10 mouse cellular contexts compared by ENCODE assay signal in genomic region chr7:100500276-100500977, GRCm38 (mm10). TPM values are rescaled to one million over a fixed set of nuclear protein-coding genes. Genes with fewer than 3 reads are reported as not detected.
DNase-seq lines count a peak whose midpoint lies in the region; ATAC-seq and TF ChIP-seq lines count a peak whose summit lies in the region.
"Had no signal": no experiment of that assay in that cellular context is flagged by ENCODE, and none has a peak within 500 bp of the region (broad histone marks: within the 10 kb centered on the region; RNA-seq: fewer than 3 reads in every experiment).

No protein-coding gene starts in this region.

- peak; percentile 34 for DNase-seq in CD4-positive, CD25-positive, alpha-beta regulatory T cell, adult 2 months (ENCODE audit: low read depth, low spot score)
- DNase-seq in ovary, postnatal 36 days (ENCODE audit: low spot score), result peak; percentile 53
- DNase-seq in ovary, adult 18-20 months (ENCODE audit: low spot score), result no peak
- DNase-seq in heart, postnatal 4 days, result peak; percentile 43
- DNase-seq in spleen, adult 2 months (ENCODE audit: low read depth in 1 of 2, low spot score in 2 of 2), result no peak
- DNase-seq in urinary bladder, postnatal 4 days (ENCODE audit: low spot score in 2 of 2), result no peak
- DNase-seq in gastrocnemius, adult 2 months, result no peak

- no peak overlapping the region for H3K4me3 ChIP-seq in spleen, adult 2 months (ENCODE audit: extremely low read depth, insufficient read depth, insufficient read length)
- no peak overlapping the region for H3K4me3 ChIP-seq in gastrocnemius, adult 2 months
- H3K4me3 ChIP-seq: forebrain, embryonic 15.5 days; hindbrain, embryonic 13.5 days had no signal

- intact Hi-C loops in gastrocnemius, adult 2 months (cut with DNase I), result no loop called here

- no peaks in the 10 kb centered on the region for H3K27me3 ChIP-seq in spleen, adult 2 months (ENCODE audit: control insufficient read depth, insufficient read depth, low read length)
- H3K27me3 ChIP-seq: forebrain, embryonic 15.5 days; hindbrain, embryonic 13.5 days had no signal

- peak overlapping the region; percentile 42 for H3K27ac ChIP-seq in spleen, adult 2 months (ENCODE audit: insufficient read depth, low read length)
- H3K27ac ChIP-seq in gastrocnemius, adult 2 months, result no peak overlapping the region
- H3K27ac ChIP-seq: forebrain, embryonic 15.5 days; hindbrain, embryonic 13.5 days had no signal

- peaks cover 40% of the 10 kb centered on the region for H3K36me3 ChIP-seq in spleen, adult 2 months (ENCODE audit: control insufficient read depth, insufficient read depth, low read length)
- H3K36me3 ChIP-seq: forebrain, embryonic 15.5 days had no signal

- no peak for TF ChIP-seq CTCF in spleen, adult 2 months (IDR thresholded peaks at IDR 0.05; ENCODE audit: extremely low read depth, insufficient read depth, insufficient read length, insufficient replicate concordance)
- TF ChIP-seq CTCF in gastrocnemius, adult 2 months (IDR thresholded peaks at IDR 0.05), result no peak

- 48% methylated on average over 16 of the region's 16 CpGs for WGBS in spleen, adult 2 months

- ATAC-seq in CD4-positive, CD25-positive, alpha-beta regulatory T cell, adult 4 months, result no peak
- ATAC-seq: forebrain, embryonic 15.5 days had no signal

- no peak for TF ChIP-seq POLR2A in spleen, adult 2 months (IDR thresholded peaks at IDR 0.05; ENCODE audit: low read depth, low read length)

- H3K4me1 ChIP-seq in spleen, adult 2 months (ENCODE audit: control insufficient read depth, insufficient read depth, insufficient read length), result peaks cover 44% of the 10 kb centered on the region

RNA-seq across cellular contexts. Expression of gene Ucp2, which starts 7.3 kb away (rescaled TPM):
- polyA plus RNA-seq in CD4-positive, CD25-positive, alpha-beta regulatory T cell, adult 4 months (2017; shearing (Covaris generic)), result 1,000 to 10,000 TPM; 1,055 to 1,337 TPM
- total RNA-seq in heart, postnatal 4 days (2021), result 100 to 1,000 TPM; 338 to 355 TPM
- 991 and 1,064 TPM in 2 replicates for polyA plus RNA-seq in spleen, adult 2 months (2012; rRNA removed)
- total RNA-seq in gastrocnemius, adult 2 months (2021), result 10 to 100 TPM; 17.4 to 27.2 TPM

RNA-seq across cellular contexts. Expression of gene Dnajb13, which starts 14.3 kb away (rescaled TPM):
- 10 to 100 TPM; 20.0 to 20.3 TPM for polyA plus RNA-seq in CD4-positive, CD25-positive, alpha-beta regulatory T cell, adult 4 months (2017; shearing (Covaris generic))
- total RNA-seq in heart, postnatal 4 days (2021), result not detected
- 2.3 and 3.8 TPM in 2 replicates for polyA plus RNA-seq in spleen, adult 2 months (2012; rRNA removed)
- total RNA-seq in gastrocnemius, adult 2 months (2021), result not detected

RNA-seq across cellular contexts. Expression of gene Ucp3, which starts 27.6 kb away (rescaled TPM):
- not detected for polyA plus RNA-seq in CD4-positive, CD25-positive, alpha-beta regulatory T cell, adult 4 months (2017; shearing (Covaris generic))
- total RNA-seq in heart, postnatal 4 days (2021), result 10 to 100 TPM; 15.2 to 16.5 TPM
- polyA plus RNA-seq in spleen, adult 2 months (2012; rRNA removed), result 0.77 and 1.3 TPM in 2 replicates
- 100 to 1,000 TPM; 141 to 174 TPM for total RNA-seq in gastrocnemius, adult 2 months (2021)
- polyA plus RNA-seq: forebrain, embryonic 15.5 days; hindbrain, embryonic 13.5 days had no signal

RNA-seq across cellular contexts. Expression of gene Coa4, which starts 36.4 kb away (rescaled TPM):
- polyA plus RNA-seq in CD4-positive, CD25-positive, alpha-beta regulatory T cell, adult 4 months (2017; shearing (Covaris generic)), result 10 to 100 TPM; 22.0 to 29.5 TPM
- 10 to 100 TPM in 1 of 2 experiments, 1 to 10 TPM in 1; 9.7 to 10.6 TPM for total RNA-seq in heart, postnatal 4 days (2021)
- 7.7 and 7.8 TPM in 2 replicates for polyA plus RNA-seq in spleen, adult 2 months (2012; rRNA removed)
- total RNA-seq in gastrocnemius, adult 2 months (2021), result 10 to 100 TPM; 11.4 to 13.2 TPM

Comparison
In these comparisons a context has a peak if more than half of its experiments do, and no peak if none do; other contexts are left out.
1. DNase-seq: peak in CD4-positive, CD25-positive, alpha-beta regulatory T cell, adult 2 months (single experiment), ovary, postnatal 36 days (single experiment) and heart, postnatal 4 days (single experiment); none in ovary, adult 18-20 months (single experiment), spleen, adult 2 months (0 of 2), urinary bladder, postnatal 4 days (0 of 2) and gastrocnemius, adult 2 months (single experiment).
2. RNA of gene Ucp2, which starts 7.3 kb away (total RNA-seq): 338 to 355 TPM in heart, postnatal 4 days; 17.4 to 27.2 TPM in gastrocnemius, adult 2 months; every median in the first group is over 10 times any median in the second.
3. RNA of gene Ucp3, which starts 27.6 kb away (total RNA-seq): 141 to 174 TPM in gastrocnemius, adult 2 months; 15.2 to 16.5 TPM in heart, postnatal 4 days; every median in the first group is over 4 times any median in the second.